Mouse (Mus musculus) neutrophil, adult 5-6 weeks (primary cell): Measurements from ENCODE around the gene Cdh11. TPM values are rescaled to one million over a fixed set of nuclear protein-coding genes. Genes with fewer than 3 reads are reported as not detected.

Source experiments
- ATAC-seq: fragments of 151-379, 151-347 bp; 2 replicates; pipeline ENCODE4 v1.8.0; 2017; ENCODE audit warnings: mild to moderate bottlenecking, moderate TSS enrichment; ENCODE audit not compliant: insufficient number of reproducible peaks, poor library complexity, low FRiP score, severe bottlenecking; ENCODE audit errors: extremely low read depth
- total RNA-seq: library from RNA; stranded (forward); fragments of 200-1000 nt; gene quantifications from 2 replicates; pipeline ENCODE4 v1.2.3, GENCODE M21; 2017

Cdh11 gene
- total RNA-seq, result 0.12 TPM in 2 replicates

DNA sequence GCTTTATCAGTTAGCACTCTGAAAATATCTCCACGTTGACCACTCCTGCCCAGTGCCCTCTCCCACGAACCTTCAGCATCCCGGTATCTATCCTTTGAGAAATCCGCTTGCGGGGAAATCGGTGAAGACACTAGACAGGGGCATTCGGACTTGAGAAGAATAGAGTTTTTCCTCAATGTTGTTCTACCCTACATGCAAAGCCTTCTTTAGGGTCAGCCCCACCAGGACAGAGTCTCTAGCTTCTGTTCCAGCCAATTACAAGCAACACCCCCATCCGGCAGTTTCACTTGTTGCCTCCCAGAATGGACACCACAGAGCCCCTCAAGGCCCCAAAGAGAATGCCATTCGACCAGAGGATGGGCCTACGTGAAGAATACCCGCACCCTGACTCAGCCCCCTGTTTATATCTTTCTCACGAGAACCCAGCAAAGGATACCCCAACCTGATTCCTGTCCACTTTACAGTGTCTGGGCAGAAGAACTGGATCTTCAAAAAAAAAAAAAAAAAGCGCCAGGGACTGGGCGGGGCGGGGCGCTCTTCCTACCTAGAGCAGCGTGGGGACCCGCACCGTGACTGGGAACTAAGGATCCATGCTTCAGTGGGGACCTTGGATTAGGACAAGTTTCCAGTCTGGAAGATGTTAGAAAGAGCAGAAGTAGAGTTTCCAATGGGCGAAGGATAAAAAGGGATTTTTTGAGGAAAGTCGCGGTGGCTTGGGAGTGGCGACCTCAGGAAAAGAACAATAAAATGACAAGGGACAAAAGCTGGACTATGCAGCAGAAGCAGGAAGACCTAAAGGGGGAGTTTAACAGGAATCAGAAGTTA, at the start of gene Cdh11:
Cdh11 (minus strand) TSS at position 51 of the 825 bp plus-strand sequence.
- ATAC-seq, result no peak

DNA sequence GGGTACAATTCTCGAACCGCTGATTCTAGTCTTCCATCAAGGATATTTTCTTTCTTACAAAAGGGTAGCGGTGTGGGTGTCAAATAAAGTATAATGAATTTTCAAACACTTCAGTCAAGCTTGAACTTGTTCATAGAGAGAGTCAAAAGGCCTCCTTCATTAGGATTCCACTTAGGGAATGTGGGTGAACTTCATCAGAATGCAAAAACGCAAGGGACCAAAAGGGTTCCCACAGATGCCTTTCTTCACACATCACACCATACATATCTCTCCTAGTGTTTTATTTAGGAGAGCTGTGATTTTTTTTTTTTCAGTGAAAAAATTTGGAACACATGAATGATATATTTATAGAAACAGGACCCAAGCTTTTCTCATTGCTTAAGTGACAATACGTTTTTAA, 28.5 kb upstream of the Cdh11 start:
- no peak for ATAC-seq

DNA sequence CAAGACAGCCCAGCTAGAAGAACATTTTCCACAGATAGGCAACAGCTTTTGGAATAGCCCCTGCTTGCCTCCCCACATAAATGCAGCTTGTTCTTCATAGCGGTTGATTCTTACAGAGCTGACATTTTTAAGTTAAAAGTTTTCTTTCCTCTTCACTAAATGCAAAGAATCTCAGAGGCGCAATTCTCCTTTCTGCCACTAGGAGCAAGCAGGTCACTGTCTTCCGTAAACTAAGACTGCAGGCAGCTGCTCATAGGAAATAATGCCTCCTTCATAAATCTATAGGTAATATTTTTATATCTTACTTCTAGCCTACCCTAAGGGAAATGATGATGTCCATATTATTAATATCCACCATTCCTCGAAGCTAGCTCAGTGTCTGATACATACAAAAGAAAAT, 4.9 kb upstream of the Cdh11 start:
- no peak for ATAC-seq

DNA sequence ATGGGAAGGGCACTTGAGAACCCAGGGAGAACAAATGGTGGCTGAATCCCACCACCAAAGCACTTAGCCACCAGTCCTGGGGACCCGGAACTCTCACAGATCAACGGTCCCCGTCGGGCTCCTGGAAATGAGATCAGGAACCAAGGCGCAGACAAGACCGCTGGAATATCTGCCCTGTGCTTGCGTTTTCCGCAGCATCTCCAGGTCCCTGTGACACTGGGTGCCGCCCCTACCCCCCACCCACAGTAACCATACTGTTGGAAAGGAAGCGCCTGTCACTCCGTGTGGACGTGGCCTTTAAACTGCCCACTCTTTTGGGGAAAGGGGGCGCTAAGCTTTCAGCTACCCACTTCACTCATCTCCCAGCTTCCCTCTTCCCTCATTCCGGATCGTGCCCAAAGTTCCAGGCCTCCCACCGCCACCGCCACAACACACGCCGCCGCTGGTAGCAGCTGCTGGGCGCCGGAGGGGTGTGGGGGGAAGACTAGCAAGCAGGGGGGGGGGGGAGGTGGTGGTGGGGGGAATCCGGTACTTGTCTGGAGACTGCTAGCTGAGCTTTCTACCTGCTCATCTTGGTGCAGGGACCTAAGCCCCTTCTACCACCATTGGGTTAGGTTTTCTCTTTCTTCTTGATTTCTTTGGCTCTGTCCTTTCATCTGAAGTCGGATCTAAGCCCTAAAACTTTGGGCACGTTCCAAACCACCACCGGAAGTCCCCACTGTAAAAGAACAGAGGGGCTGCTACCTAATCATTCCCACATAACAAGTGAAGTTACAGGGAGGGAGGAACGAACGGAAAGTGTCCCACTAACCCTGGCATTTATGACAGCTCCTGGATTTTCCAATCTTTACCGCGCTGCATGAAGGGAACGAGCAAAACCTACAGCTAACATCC, 1.3 kb upstream of the Cdh11 start:
- no peak for ATAC-seq

DNA sequence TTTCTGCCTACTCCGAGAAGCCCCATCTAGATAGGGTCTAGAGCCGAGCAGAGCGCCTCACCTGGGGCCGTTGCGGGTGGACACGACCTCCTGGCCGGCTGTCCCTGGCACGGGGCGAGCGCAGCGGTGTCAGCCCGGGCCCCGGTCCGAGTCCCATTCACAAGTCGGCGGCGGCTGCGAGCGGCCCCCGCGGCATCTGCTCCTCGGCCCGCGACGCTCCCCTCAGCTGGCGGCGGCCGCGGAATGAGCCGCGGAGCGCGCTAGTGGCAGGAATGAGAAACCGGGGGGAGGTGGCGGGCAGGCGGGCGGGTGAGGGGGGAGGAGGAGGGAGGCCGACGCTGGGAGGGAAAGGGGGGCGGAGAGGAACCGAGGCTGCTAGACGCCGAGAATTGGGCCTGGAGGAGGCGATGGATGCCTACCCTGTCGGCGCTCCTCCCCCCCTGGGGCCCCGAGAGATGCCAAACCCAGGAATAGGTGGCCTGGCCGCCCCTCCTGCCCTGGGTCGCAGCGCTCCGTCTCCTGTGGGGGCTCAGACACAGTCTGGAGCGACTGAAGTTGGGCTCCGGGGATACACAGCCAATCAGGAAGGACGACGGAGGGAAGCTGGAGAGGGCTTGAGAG, 497 bp downstream of the Cdh11 start:
- ATAC-seq, result no peak

DNA sequence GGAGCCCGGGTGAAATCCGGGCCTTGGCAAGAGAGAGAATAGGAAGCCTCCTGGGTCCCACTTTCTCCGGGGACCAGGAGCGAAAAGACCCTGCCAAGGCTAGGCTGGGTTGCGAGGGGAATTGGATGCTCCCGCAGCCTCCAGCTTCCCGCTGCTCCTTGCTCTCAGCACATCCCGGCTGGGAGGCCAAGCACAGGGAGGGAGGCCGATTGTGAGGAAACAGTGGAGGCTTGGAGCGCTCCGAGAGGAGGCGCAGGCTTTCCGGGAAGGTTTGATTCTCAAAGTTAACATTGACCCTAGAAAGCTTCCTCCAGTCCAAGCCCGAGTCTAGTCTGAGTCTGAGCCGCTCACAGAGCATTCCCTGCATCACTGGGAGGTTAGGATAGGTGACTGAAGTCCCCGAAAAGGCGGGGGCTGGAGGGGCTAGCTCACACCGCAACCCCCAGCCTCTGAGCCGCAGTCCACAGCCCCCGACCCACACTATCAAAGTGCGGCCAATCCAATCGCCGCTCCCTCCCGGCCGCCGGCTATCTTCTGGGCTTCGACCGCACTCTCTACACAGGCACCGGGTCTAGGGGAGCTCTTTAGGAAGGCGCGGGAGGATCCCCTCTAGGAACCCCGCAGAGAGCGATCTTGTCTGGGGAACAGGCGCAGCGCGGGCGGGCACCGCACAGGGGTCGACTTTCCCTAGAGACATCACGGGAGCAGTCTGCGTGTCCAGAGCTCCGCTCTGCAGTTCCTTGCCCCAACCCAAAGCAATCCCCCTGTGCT, 1.4 kb downstream of the Cdh11 start:
- ATAC-seq, result no peak

DNA sequence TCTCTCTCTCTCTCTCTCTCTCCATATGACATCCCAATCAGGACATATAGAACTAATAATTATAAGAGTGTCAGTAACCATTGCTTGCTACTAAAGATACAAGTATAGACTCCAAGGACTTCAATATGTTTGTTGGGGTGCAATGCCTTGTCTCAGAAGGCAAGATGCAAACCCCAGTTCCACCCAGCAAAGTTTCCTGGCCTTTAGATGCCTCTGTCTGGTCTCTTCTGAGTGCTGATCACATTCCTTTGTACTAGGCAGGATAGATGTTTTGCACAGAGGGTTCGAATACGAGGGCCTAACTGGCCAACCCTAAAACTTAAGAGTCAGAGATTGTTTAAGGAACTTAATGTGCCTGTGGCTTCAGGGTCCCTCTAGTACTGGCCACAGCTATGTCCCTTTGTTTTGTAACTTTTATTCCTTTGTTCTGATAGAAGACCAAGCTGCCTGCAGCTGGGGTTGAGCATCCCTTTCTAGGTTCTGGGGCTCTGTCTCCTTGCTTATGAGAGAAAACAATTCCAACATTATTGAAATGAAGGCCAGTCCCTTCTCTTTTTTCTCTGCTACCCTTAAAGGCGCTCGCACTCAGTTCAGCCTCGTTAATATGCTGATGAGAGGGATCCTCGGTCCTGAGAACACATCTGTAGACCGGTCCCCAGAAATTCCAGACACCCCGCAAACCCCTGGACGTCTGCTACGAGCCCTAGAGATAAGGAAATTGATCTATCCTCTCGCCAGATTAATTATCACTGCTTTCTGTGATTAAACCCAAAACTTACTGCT, 2.5 kb downstream of the Cdh11 start:
- ATAC-seq, result no peak

DNA sequence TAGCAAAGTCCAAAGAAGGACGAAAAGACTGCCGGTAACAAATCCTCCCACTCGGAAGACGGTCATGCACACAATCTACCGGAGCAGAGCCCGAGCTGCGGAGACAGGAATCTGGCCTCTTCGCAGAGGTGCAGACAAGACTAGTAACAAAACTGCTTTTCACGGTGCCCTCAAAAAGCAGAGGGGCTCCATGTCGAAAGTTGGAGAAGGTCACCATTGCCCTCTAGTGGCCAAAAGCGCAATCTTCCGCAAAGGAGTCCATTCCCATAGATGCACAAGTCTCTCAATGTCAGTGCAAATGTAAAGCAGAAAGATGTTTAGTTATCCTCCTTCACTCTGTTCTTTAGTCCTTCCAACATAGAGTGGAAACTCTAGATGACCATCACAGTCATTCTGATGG, 4.5 kb downstream of the Cdh11 start:
- no peak for ATAC-seq

DNA sequence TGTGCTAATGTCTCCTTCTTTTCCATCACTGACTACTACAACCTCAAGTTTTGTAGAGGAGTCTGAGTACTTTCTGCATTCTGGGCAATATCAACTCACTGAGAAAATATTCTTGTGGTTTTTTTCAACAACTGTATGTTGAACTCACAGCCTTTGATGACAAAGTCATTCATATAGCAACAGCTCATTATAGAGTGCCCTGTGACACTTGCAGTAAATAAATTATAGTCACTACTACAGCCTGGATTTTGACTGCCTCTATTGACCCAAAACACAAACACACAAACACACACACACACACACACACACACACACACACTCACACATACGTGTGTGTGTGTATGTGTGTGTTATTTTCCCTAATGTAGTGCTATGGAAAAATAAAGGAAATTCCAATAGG, 10.8 kb downstream of the Cdh11 start:
- no peak for ATAC-seq

DNA sequence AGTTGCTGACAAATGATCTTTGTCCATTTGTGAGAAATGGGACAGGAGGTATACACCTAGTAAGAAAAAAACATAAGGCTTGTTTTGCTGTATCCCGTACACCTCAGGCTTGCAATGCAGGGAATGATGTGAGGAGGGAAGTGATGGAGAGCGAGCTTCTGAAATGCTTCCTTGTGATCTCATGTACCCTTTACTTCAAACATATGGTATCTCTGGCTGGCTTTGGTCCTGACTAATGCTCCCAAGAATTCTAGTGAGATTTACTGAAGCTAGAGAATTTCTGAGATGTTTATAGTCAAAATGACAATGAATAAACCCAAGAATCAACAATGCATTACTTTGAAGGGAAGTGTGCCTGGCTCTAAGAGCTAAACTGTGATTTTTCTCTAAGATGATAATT, 14.0 kb downstream of the Cdh11 start:
- no peak for ATAC-seq

DNA sequence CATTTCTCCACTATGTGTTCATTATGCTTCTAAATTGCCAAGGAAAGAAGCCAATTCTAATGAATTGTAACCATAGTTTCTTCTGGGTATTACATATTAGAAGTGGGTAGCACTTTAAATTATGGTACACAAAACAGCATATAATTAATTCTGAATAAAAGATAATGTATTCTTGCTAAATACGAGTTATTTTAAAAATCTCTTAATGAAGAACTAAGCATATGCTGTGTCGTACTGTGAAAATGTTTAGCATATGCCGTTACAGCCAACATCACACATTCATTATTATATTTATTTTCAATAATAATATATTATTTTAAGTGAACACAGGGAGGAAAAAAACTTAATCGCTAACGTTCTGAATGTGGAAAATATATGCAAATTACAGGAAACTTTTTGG, 31.6 kb downstream of the Cdh11 start:
- no peak for ATAC-seq

DNA sequence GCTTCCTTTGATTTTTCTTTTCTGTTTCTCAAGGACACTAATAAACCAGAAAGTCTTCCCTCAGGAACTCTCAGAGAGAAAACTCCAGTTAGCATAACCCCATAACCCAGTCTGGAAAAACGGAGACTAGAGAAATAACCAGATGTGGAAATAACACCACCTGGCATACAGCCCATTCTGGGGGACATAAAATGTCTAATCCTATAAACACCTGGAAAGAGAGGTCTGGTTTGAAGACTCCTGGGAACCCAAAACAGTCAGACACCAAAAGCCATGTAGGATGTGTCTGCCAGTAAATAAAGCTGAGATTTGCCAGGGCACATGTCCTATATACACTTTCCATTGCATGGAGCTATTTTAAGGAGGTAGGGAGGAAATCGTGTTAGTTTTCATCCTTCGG, 42.5 kb downstream of the Cdh11 start:
- ATAC-seq, result no peak

DNA sequence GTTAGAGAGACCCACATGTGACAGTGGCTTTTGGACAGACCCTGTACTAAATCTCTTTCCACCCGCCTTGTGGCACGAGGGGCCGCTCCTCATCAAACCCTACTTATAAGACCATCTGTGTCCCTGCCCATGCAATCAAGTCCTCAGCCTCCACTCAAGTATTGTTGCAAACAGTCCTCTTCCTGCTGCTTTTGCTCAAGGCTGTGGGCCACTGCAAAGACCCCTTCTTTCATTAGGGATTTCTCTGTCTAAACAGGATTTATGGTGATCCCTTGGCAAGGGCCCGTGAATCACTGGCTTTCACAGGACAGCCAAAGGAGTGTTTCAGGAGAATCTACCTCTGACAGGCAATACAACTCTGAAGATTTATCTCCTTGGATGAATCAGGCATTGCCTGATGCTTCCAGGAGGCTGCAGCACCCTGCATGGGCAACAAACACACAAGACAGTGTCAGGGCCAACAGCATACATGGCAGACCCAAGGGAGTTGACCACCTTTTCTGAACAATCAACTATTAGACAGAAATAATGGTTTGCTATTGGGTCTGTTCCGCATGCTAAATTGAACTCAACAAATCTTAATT, 43.3 kb downstream of the Cdh11 start:
- no peak for ATAC-seq

DNA sequence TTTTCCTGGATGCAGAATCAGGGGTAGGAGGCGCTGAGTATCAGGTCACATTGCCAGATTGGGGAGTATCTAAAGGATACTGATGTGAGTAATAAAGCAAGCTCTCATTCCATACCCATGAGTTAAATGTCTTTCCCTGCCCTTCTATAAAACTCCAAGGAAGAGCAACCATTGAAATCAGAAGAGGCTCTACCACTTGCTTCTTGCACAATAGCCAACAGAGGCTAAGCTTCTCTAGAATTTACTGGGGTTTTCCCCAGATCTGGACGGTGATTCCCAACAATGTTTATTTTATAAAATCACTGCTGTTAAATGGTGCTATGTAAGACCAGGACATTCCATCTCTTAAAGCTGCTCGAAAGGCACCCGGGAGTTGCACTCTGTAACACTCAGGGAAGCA, 44.5 kb downstream of the Cdh11 start:
- no peak for ATAC-seq

DNA sequence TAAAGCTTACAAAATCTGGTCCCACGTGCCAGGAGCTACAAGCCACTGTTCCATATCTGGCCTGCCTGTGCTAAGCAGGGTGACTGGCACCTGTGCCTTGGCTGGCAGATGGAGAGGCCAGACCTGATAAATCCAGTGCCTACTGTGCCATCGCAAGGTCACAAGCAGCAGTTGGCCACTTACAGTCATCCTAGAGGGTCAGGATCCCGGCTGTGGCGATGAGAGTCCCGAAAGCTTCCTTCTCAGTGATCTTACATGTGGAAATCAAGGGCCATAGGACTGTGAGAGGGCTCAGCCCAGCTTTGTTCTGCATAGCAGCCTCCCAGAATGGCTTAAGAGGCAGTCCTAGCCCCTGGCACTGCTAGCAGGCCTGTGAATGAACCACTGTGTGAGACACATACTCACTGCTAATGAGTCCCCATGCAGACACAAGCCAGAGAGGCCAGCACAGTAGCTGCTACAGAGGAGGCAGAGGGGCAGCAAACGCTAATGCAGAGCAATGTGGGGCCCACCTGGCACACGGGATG, 46.4 kb downstream of the Cdh11 start:
- ATAC-seq, result no peak

DNA sequence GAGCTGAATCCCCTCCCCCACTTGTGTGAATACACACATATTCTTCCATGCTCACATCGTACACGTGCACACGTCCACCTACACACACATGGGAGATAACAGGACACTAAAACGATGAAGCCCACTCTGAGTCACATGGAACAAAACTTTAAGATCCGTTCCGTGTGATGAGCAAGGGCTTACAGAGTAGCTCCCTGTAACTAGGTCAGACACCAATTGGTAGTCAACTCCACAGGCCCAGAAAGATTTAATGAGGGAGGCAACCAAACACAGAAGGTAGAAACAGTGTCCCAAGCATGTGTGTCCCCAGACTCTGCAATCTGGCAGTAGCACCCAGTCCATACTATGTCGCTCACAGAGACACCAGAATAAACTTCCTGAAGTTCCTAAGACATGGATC, 47.0 kb downstream of the Cdh11 start:
- no peak for ATAC-seq

DNA sequence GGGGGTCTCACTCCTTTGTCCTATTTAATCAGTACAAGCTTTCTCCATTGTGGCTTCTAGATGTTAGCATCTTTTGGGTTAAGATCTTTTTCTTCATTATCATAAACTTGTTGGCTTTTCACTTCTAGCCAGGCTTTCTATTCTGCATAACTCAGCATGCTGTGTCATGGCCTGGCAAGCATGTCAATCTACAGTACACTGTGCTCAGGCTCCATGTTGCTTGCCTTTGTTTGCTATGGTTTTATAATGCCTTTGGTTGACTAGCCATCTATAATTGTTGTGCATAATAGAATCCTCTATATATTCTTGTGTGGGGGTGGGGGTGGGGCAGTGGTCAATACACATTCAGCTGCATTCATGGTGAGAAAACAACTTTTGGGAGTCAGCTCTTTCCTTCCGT, 51.0 kb downstream of the Cdh11 start:
- ATAC-seq, result no peak
